Mouse (Mus musculus) urinary bladder, adult 18-20 months (tissue): ENCODE results near the gene Commd1.

Experiments used
- DNase-seq, 2 experiments: peaks; one replicate each; pipeline ENCODE4 v3.0.0; 2022; ENCODE audit warnings: low spot score in 2 of 2, mixed read lengths in 2 of 2

Gene Commd1

GRCm38 (mm10) chr11:22950131-22950530, 32.1 kb downstream of the Commd1 start:
- DNase-seq, result no peak

GRCm38 (mm10) chr11:22949101-22949500, 33.1 kb downstream of the Commd1 start:
- DNase-seq, result no peak

GRCm38 (mm10) chr11:22938983-22939382, 43.2 kb downstream of the Commd1 start:
- no peak for DNase-seq

GRCm38 (mm10) chr11:22937716-22938316, 44.4 kb downstream of the Commd1 start:
- DNase-seq, result no peak

GRCm38 (mm10) chr11:22936446-22937125, 45.6 kb downstream of the Commd1 start:
- no peak for DNase-seq

GRCm38 (mm10) chr11:22932167-22932566, 50.0 kb downstream of the Commd1 start:
- no peak for DNase-seq

GRCm38 (mm10) chr11:22931320-22931905, 50.8 kb downstream of the Commd1 start:
- no peak for DNase-seq

GRCm38 (mm10) chr11:22930129-22930528, 52.1 kb downstream of the Commd1 start:
- DNase-seq, result no peak

- no peak for DNase-seq
Measured at GRCm38 (mm10) chr11:22928586-22929169, 53.5 kb downstream of the Commd1 start.

- DNase-seq, result no peak
Measured at GRCm38 (mm10) chr11:22923606-22924005, 58.6 kb downstream of the Commd1 start.

- DNase-seq, result no peak
Measured at GRCm38 (mm10) chr11:22922546-22922945, 59.6 kb downstream of the Commd1 start.

- no peak for DNase-seq
Measured at GRCm38 (mm10) chr11:22919336-22919735, 62.8 kb downstream of the Commd1 start.

GRCm38 (mm10) chr11:22917786-22918185, 64.4 kb downstream of the Commd1 start:
- no peak for DNase-seq

- no peak for DNase-seq
Measured at GRCm38 (mm10) chr11:22913744-22914143, 68.4 kb downstream of the Commd1 start.

- DNase-seq, result no peak
Measured at GRCm38 (mm10) chr11:22911831-22912230, 70.4 kb downstream of the Commd1 start.

GRCm38 (mm10) chr11:22906453-22906865, 75.7 kb downstream of the Commd1 start:
- DNase-seq, result no peak

- DNase-seq, result no peak
Measured at GRCm38 (mm10) chr11:22902923-22903322, 79.3 kb downstream of the Commd1 start.

- no peak for DNase-seq
Measured at GRCm38 (mm10) chr11:22900041-22900440, 82.1 kb downstream of the Commd1 start.

- DNase-seq, result no peak
Measured at GRCm38 (mm10) chr11:22897642-22898041, 84.5 kb downstream of the Commd1 start.

GRCm38 (mm10) chr11:22897127-22897526, 85.1 kb downstream of the Commd1 start:
- DNase-seq, result no peak

GRCm38 (mm10) chr11:22893075-22893474, 89.1 kb downstream of the Commd1 start:
- no peak for DNase-seq

GRCm38 (mm10) chr11:22892466-22892865, 89.7 kb downstream of the Commd1 start:
- DNase-seq, result no peak

GRCm38 (mm10) chr11:22891876-22892275, 90.3 kb downstream of the Commd1 start:
- DNase-seq, result no peak
